Mouse (Mus musculus) adrenal gland, postnatal 36 days (tissue): ENCODE data around the gene Hacd3. TPM values are rescaled to one million over a fixed set of nuclear protein-coding genes. Genes with fewer than 3 reads are reported as not detected.
"Not testable (repeated sequence)": the region's sequence is repeated elsewhere in the genome, so short reads cannot be mapped to it uniquely, and the experiment has no call there.

ENCODE experiments used
- DNase-seq, 2 experiments: peaks; one replicate each; pipeline ENCODE4 v3.0.0; 2021; ENCODE audit warnings: mixed read lengths in 1 of 2
- long read RNA-seq, 2 experiments: library from polyadenylated mRNA; stranded (forward); transcript quantifications; one replicate each; pipeline ENCODE4 v2.0.0; 2021; ENCODE audit warnings: borderline sequencing depth in 2 of 2
- total RNA-seq, 2 experiments: library from RNA; stranded (reverse); gene quantifications; 2 replicates each; pipeline ENCODE4 v1.2.3; 2021

The Hacd3 gene
- total RNA-seq: 100 to 1,000 TPM; 251 to 350 TPM
- long read RNA-seq, experiment 1, transcript Hacd3-201 (11 exons, 2,709 nt): major isoform, 333 of 378 reads
- long read RNA-seq, experiment 1, partial matches to known transcripts: 39 of 378 reads
- long read RNA-seq, experiment 1, other reads (novel, unspliced or antisense): 6 of 378 reads
- long read RNA-seq, experiment 2, transcript Hacd3-201 (11 exons, 2,709 nt): major isoform, 57 of 64 reads
- long read RNA-seq, experiment 2, partial matches to known transcripts: 3 of 64 reads
- long read RNA-seq, experiment 2, other reads (novel, unspliced or antisense): 4 of 64 reads

- peak; percentile 94 to 96 for DNase-seq
These were observed at the start of gene Hacd3 for GRCm38 (mm10) chr9:65020991-65021886. TSS of gene Hacd3 (minus strand) at chr9:65021693.

- no peak for DNase-seq
These were observed 49.1 kb upstream of the Hacd3 start for GRCm38 (mm10) chr9:65070587-65070986.

GRCm38 (mm10) chr9:65064251-65064650 lies 42.8 kb upstream of the Hacd3 start:
- DNase-seq: no peak

GRCm38 (mm10) chr9:65050981-65051380 lies 29.5 kb upstream of the Hacd3 start:
- no peak for DNase-seq

GRCm38 (mm10) chr9:65049422-65049821 lies 27.9 kb upstream of the Hacd3 start:
- DNase-seq: no peak

GRCm38 (mm10) chr9:65046993-65047392 lies 25.5 kb upstream of the Hacd3 start:
- peak in 1 of 2 experiments; percentile 15 for DNase-seq

- DNase-seq: no peak
These were observed 19.9 kb upstream of the Hacd3 start for GRCm38 (mm10) chr9:65041430-65041829.

- DNase-seq: no peak
These were observed 15.4 kb upstream of the Hacd3 start for GRCm38 (mm10) chr9:65036861-65037260.

- peak; percentile 47 to 64 for DNase-seq
These were observed 15.0 kb upstream of the Hacd3 start for GRCm38 (mm10) chr9:65036456-65036855.

GRCm38 (mm10) chr9:65032269-65033108 lies 11.0 kb upstream of the Hacd3 start, which contains the start of gene Dpp8:
TSS of gene Dpp8 (plus strand) at chr9:65032414.
- DNase-seq: peak; percentile 95 to 97

- DNase-seq: no peak
These were observed 10.4 kb upstream of the Hacd3 start for GRCm38 (mm10) chr9:65031894-65032268.

- DNase-seq: not testable (repeated sequence)
These were observed 9.9 kb upstream of the Hacd3 start for GRCm38 (mm10) chr9:65031355-65031754.

- no peak for DNase-seq
These were observed 6.8 kb upstream of the Hacd3 start for GRCm38 (mm10) chr9:65028313-65028712.

GRCm38 (mm10) chr9:65027241-65027640 lies 5.7 kb upstream of the Hacd3 start:
- no peak for DNase-seq

GRCm38 (mm10) chr9:65023447-65023846 lies 2.0 kb upstream of the Hacd3 start:
- DNase-seq: no peak

- DNase-seq: peak; percentile 69 to 72
These were observed 1.2 kb upstream of the Hacd3 start for GRCm38 (mm10) chr9:65022580-65023135.

- DNase-seq: no peak
These were observed 540 bp upstream of the Hacd3 start for GRCm38 (mm10) chr9:65021887-65022579.

- no peak for DNase-seq
These were observed 1.4 kb downstream of the Hacd3 start for GRCm38 (mm10) chr9:65020128-65020527.

GRCm38 (mm10) chr9:65019146-65019545 lies 2.3 kb downstream of the Hacd3 start:
- DNase-seq: no peak

GRCm38 (mm10) chr9:65018588-65019121 lies 2.8 kb downstream of the Hacd3 start:
- DNase-seq: no peak

GRCm38 (mm10) chr9:65017896-65018295 lies 3.6 kb downstream of the Hacd3 start:
- DNase-seq: no peak
